Mouse (Mus musculus): Measurements from ENCODE around the gene Crisp3.

GRCm38 (mm10) chr17:40285435-40285834 is 43.3 kb upstream of the Crisp3 start:
- TF ChIP-seq CTCF (conservative IDR thresholded peaks at IDR 0.05; ENCODE audit: insufficient read depth, insufficient read length, low read depth, low read length) (no peak), POLR2A (IDR thresholded peaks at IDR 0.05; ENCODE audit: low read depth, low read length) (no peak)
